Mouse (Mus musculus) MEL (cell line): ENCODE results near the gene Zbtb3. TPM values are rescaled to one million over a fixed set of nuclear protein-coding genes. Genes with fewer than 3 reads are reported as not detected.

Experiments used
- DNase-seq: peaks from one replicate; pipeline ENCODE4 v3.0.0; 2011; ENCODE audit warnings: low read depth, low spot score
- H3K27ac ChIP-seq: 2 replicates; pipeline ENCODE4 v1.5.1; 2012; ENCODE audit warnings: low read depth, mild to moderate bottlenecking, control low read depth, low read length, moderate library complexity; ENCODE audit not compliant: control insufficient read depth
- H3K27me3 ChIP-seq, 2 experiments: fragments of 150-350 bp in 1 of 2; sonication (generic) in 1 of 2; 2 replicates each; pipeline ENCODE4 v1.6.1; 2012; ENCODE audit warnings: low read length in 2 of 2, mild to moderate bottlenecking in 2 of 2, improper control_type of control experiment in 1 of 2, moderate library complexity in 1 of 2; ENCODE audit not compliant: insufficient read depth in 2 of 2, control insufficient read depth in 1 of 2
- H3K36me3 ChIP-seq, 2 experiments: 2 replicates each; pipeline ENCODE4 v1.6.1; 2012 to 2014; ENCODE audit warnings: low read length in 2 of 2, improper control_type of control experiment in 1 of 2, inconsistent platforms in 1 of 2, mild to moderate bottlenecking in 1 of 2; ENCODE audit not compliant: insufficient read depth in 2 of 2, control insufficient read depth in 1 of 2
- H3K4me1 ChIP-seq, 2 experiments: fragments of 150-350 bp in 1 of 2; sonication (generic) in 1 of 2; 2 replicates each; pipeline ENCODE4 v1.6.1; 2012; ENCODE audit warnings: low read length in 2 of 2, improper control_type of control experiment in 1 of 2, mild to moderate bottlenecking in 1 of 2; ENCODE audit not compliant: insufficient read depth in 2 of 2, control insufficient read depth in 1 of 2
- H3K4me3 ChIP-seq, 2 experiments: fragments of 150-350 bp in 1 of 2; sonication (generic) in 1 of 2; 2 replicates each; pipeline ENCODE4 v1.5.1; 2012; ENCODE audit warnings: low read depth in 2 of 2, low read length in 2 of 2, mild to moderate bottlenecking in 2 of 2, moderate library complexity in 2 of 2, control low read depth in 1 of 2, improper control_type of control experiment in 1 of 2; ENCODE audit not compliant: control insufficient read depth in 1 of 2, insufficient read depth in 1 of 2
- H3K79me2 ChIP-seq: 2 replicates; pipeline ENCODE4 v1.6.1; 2012; ENCODE audit warnings: mild to moderate bottlenecking, low read length, moderate library complexity; ENCODE audit not compliant: control insufficient read depth, poor library complexity, insufficient read depth
- H3K9ac ChIP-seq: 2 replicates; pipeline ENCODE4 v1.6.1; 2012; ENCODE audit warnings: low read depth, mild to moderate bottlenecking, control low read depth, low read length, moderate library complexity; ENCODE audit not compliant: control insufficient read depth, poor library complexity, severe bottlenecking
- H3K9me3 ChIP-seq: fragments of 150-350 bp; sonication (generic); replicated peaks from 2 replicates; pipeline ENCODE4 v1.6.1; 2012; ENCODE audit warnings: mild to moderate bottlenecking, low read length, improper control_type of control experiment, moderate library complexity; ENCODE audit not compliant: insufficient read depth
- BHLHE40 ChIP-seq: IDR thresholded peaks from 2 replicates; pipeline ENCODE4 v1.6.1; 2012; ENCODE audit warnings: low read depth, mild to moderate bottlenecking, inconsistent platforms, low read length, improper control_type of control experiment, borderline replicate concordance
- CTCF ChIP-seq, 3 experiments: IDR thresholded peaks in 2 of 3; conservative IDR thresholded peaks in 1 of 3; 2 replicates each; pipeline ENCODE4 v1.5.1; 2011 to 2012; ENCODE audit warnings: low read length in 3 of 3, low read depth in 2 of 3, mild to moderate bottlenecking in 2 of 3, improper control_type of control experiment in 1 of 3, inconsistent platforms in 1 of 3, mixed read lengths in 1 of 3, moderate library complexity in 1 of 3; ENCODE audit not compliant: control insufficient read depth in 1 of 3, insufficient read depth in 1 of 3, poor library complexity in 1 of 3, severe bottlenecking in 1 of 3
- EP300 ChIP-seq, 2 experiments: IDR thresholded peaks; 2 replicates each; pipeline ENCODE4 v1.6.1; 2011; ENCODE audit warnings: improper control_type of control experiment in 2 of 2, low read length in 2 of 2, low read depth in 1 of 2, mild to moderate bottlenecking in 1 of 2
- ETS1 ChIP-seq: IDR thresholded peaks from 2 replicates; pipeline ENCODE4 v1.6.1; 2012; ENCODE audit warnings: low read depth, mild to moderate bottlenecking, inconsistent platforms, low read length, improper control_type of control experiment, moderate library complexity
- GATA1 ChIP-seq: IDR thresholded peaks from 2 replicates; pipeline ENCODE4 v1.6.1; 2011; ENCODE audit warnings: low read depth, low read length, improper control_type of control experiment
- KAT2A ChIP-seq: conservative IDR thresholded peaks from 2 replicates; pipeline ENCODE4 v1.6.1; 2012; ENCODE audit warnings: low read depth, low read length, improper control_type of control experiment, inconsistent platforms
- MAZ ChIP-seq: IDR thresholded peaks from 2 replicates; pipeline ENCODE4 v1.6.1; 2012; ENCODE audit warnings: low read depth, mild to moderate bottlenecking, inconsistent platforms, low read length, improper control_type of control experiment
- MXI1 ChIP-seq: IDR thresholded peaks from 2 replicates; pipeline ENCODE4 v1.6.1; 2011; ENCODE audit warnings: mild to moderate bottlenecking, low read depth, low read length, improper control_type of control experiment
- MYB ChIP-seq: IDR thresholded peaks from 2 replicates; pipeline ENCODE4 v1.6.1; 2011; ENCODE audit warnings: mild to moderate bottlenecking, low read depth, low read length, improper control_type of control experiment
- MYC ChIP-seq: IDR thresholded peaks from 2 replicates; pipeline ENCODE4 v1.6.1; 2011; ENCODE audit warnings: low read depth, mild to moderate bottlenecking, low read length, improper control_type of control experiment, moderate library complexity
- NELFE ChIP-seq: IDR thresholded peaks from 2 replicates; pipeline ENCODE4 v1.6.1; 2011; ENCODE audit warnings: low read depth, low read length, improper control_type of control experiment
- POLR2A ChIP-seq, 2 experiments: IDR thresholded peaks; 2 replicates each; pipeline ENCODE4 v1.6.1; 2011 to 2012; ENCODE audit warnings: low read length in 2 of 2, mild to moderate bottlenecking in 2 of 2, control low read depth in 1 of 2, improper control_type of control experiment in 1 of 2, low read depth in 1 of 2, moderate library complexity in 1 of 2; ENCODE audit not compliant: control insufficient read depth in 1 of 2, insufficient read depth in 1 of 2, poor library complexity in 1 of 2
- POLR2AphosphoS2 ChIP-seq: IDR thresholded peaks from 2 replicates; pipeline ENCODE4 v1.6.1; 2011; ENCODE audit warnings: low read length, improper control_type of control experiment
- SIN3A ChIP-seq: IDR thresholded peaks from 2 replicates; pipeline ENCODE4 v1.6.1; 2012; ENCODE audit warnings: low read length, improper control_type of control experiment, inconsistent platforms
- TBP ChIP-seq: IDR thresholded peaks from 2 replicates; pipeline ENCODE4 v1.8.0; 2011; ENCODE audit warnings: low read depth, low read length, improper control_type of control experiment
- TCF12 ChIP-seq: IDR thresholded peaks from 2 replicates; pipeline ENCODE4 v1.6.1; 2014; ENCODE audit warnings: low read depth, mild to moderate bottlenecking, inconsistent platforms, low read length, improper control_type of control experiment, moderate library complexity
- USF1 ChIP-seq: IDR thresholded peaks from 2 replicates; pipeline ENCODE4 v1.6.1; 2014; ENCODE audit warnings: low read depth, mild to moderate bottlenecking, inconsistent platforms, low read length, improper control_type of control experiment, moderate library complexity
- ZKSCAN1 ChIP-seq: IDR thresholded peaks from 2 replicates; pipeline ENCODE4 v1.6.1; 2012; ENCODE audit warnings: low read depth, mild to moderate bottlenecking, inconsistent platforms, low read length, improper control_type of control experiment, moderate library complexity
- ZMIZ1 ChIP-seq: IDR thresholded peaks from 2 replicates; pipeline ENCODE4 v1.6.1; 2012; ENCODE audit warnings: low read depth, mild to moderate bottlenecking, inconsistent platforms, low read length, improper control_type of control experiment, moderate library complexity
- ZNF384 ChIP-seq: IDR thresholded peaks from 2 replicates; pipeline ENCODE4 v1.6.1; 2012; ENCODE audit warnings: low read depth, mild to moderate bottlenecking, inconsistent platforms, low read length, improper control_type of control experiment
- polyA plus RNA-seq, 2 experiments: library from polyadenylated mRNA; stranded (reverse) in 1 of 2; unstranded in 1 of 2; fragments of >175 nt in 1 of 2; fragments of >200 nt in 1 of 2; gene quantifications; 2 replicates each; pipeline versions ENCODE4 v1.2.1 to v1.2.4; 2012; ENCODE audit warnings: low replicate concordance in 2 of 2, low read depth in 1 of 2; ENCODE audit not compliant: insufficient read length in 2 of 2, insufficient read depth in 1 of 2, missing spikeins in 1 of 2
- total RNA-seq: library from RNA; depleted of rRNA; stranded (reverse); fragments of 300-350 nt; gene quantifications from 2 replicates; pipeline ENCODE4 v1.2.3, GENCODE M21; 2012

Zbtb3 gene
- total and polyA plus RNA-seq, 3 experiments = 2.4 to 2.9 TPM; not detected in 1

GRCm38 (mm10) chr19:8786008-8786781 lies 16.2 kb upstream of the Zbtb3 start, which contains the start of gene Taf6l (continued):
- TF ChIP-seq MXI1 = peak; percentile 93
- TF ChIP-seq BHLHE40 = peak; percentile 97
- no peak for TF ChIP-seq ETS1
- peak; percentile 95 for TF ChIP-seq USF1
- TF ChIP-seq SIN3A = peak; percentile 94
- peak; percentile 82 for TF ChIP-seq ZMIZ1
- TF ChIP-seq CTCF (IDR thresholded peaks at IDR 0.05 in 2 of 3, conservative IDR thresholded peaks at IDR 0.05 in 1 of 3; ENCODE audit: control insufficient read depth in 1 of 3, insufficient read depth in 1 of 3, low read depth in 2 of 3, low read length in 3 of 3, poor library complexity in 1 of 3, severe bottlenecking in 1 of 3) = no peak
- TF ChIP-seq NELFE = peak; percentile 67
- peak; percentile 38; the same call in 1 of the 2 replicates for TF ChIP-seq TCF12
- TF ChIP-seq TBP = peak; percentile 98
- TF ChIP-seq EP300 (IDR thresholded peaks at IDR 0.05; ENCODE audit: low read depth in 1 of 2, low read length in 2 of 2) = no peak; a peak in 1 of 4 replicates
- peak; percentile 65 to 80; a peak in 3 of 4 replicates for TF ChIP-seq POLR2A (IDR thresholded peaks at IDR 0.05; ENCODE audit: control insufficient read depth in 1 of 2, insufficient read depth in 1 of 2, low read depth in 1 of 2, low read length in 2 of 2, poor library complexity in 1 of 2)
- no peak for TF ChIP-seq MYB
- peak; percentile 75 for TF ChIP-seq MYC
- no peak for TF ChIP-seq GATA1
- peak; percentile 53; the same call in 1 of the 2 replicates for TF ChIP-seq POLR2AphosphoS2
- TF ChIP-seq, all 39 proteins: peak for 17

DNA sequence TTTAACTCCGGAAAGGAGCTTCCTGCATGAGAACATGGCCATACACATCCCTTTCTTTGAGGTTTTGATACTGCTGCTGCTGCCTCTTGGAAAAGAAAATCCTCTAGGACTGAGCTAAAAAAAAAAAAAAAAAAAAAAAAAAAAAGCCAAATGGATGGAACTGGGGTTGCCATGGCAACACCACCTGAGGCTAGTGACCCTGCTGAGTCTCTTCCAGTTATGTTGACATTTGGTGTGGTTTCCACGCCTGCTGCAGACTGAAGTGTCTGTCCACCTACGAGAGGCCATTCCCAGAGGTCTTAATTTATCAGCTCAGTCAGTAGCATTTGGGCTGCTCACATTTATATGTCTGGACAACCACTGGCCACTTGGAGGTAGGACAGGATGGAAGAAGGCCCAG lies 13.8 kb upstream of the Zbtb3 start:
- Histone ChIP-seq H3K79me2 (no peaks in the 10 kb centered on the region; the same call in 1 of the 2 replicates), H3K4me3 (no peak overlapping the region), H3K9me3 (no peaks in the 10 kb centered on the region), H3K27ac (no peak overlapping the region), H3K27me3 (no peaks in the 10 kb centered on the region), H3K36me3 (peaks cover 3 to 4% of the 10 kb centered on the region in 2 experiments; a peak in 2 of 4 replicates), H3K4me1 (peaks cover 3 to 7% of the 10 kb centered on the region in 2 experiments; a peak in 1 of 4 replicates), H3K9ac (no peak overlapping the region)
- DNase-seq = no peak
- TF ChIP-seq ZKSCAN1 (no peak), KAT2A (no peak), ZNF384 (peak; percentile 67), MAZ (no peak)
